Mouse (Mus musculus) embryo, embryonic 11 days (tissue): Measurements from ENCODE around the gene Mta1.
A peak's percentile ranks its signal among the peaks of the same experiment; 100 is the strongest.

Source experiments
- DNase-seq: peaks from one replicate; pipeline ENCODE4 v3.0.0-alpha.2; 2015

Gene Mta1

DNA sequence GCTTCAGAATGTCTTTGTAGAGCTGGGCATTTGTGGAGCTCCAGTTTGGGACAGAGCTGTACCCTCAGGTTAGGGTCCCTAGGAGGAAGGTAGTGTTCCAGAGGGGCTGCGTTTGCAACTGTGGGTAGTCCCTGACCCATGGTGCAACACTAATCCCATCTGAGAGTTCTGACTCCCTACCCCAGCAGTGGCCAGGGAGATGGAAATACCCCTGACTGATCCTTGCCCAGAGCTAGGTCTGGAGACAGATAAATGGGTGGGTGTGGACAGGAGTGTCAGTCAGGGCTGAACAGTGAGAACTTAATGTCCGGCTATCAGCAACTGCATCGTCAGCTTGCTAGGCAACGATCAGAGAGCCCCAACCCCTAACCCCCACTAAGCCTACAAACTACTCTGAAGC, 52.5 kb downstream of the Mta1 start:
- DNase-seq, result no peak

DNA sequence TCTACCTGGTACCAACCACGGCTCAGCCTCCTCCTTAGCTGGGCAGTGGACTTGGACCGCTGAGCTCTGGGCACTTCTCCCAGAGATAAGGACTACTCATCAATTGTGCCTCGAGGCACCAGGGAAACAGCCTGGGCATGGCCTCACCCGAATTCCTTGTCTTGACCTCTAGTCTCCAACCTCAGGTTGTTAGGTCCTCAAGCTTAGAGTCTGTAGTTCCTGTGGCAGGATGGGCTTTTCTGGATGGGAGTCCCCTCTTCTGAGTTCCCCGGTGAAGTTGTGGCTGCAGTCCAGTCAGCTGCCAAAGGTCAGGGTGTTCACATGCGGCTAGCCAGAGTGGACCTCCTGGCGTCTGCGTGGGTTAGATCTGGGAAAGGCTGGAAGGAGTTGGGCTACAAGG, 53.0 kb downstream of the Mta1 start:
- no peak for DNase-seq

DNA sequence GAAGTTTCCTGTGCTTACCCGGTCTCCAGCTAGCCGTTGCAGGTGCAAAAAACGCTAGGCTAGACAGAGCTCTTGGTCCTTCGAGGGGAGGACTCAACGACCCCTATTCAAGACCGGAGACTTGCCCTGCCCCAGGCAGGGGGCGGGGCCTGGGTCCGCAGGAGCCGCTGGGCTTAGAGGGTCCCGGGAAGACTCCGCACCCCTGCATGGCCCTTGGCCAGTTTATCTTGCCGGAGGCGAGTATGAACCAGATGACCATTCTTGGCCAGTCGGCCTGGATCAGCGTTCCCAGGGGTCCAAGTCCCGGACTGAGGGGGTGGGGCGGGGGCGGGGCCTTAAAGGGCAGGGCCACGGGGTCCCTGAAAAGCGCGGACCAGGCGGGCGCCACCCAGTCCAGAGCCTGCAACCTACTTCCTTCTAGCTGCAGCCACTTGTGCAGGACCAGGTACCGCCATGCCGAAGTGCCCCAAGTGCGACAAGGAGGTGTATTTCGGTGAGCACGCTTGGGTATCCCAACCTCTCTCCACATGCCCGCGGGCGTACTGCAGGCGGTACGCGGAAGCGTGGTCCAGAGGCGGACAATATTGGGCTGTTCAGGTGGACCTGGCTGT, 53.7 kb downstream of the Mta1 start:
- DNase-seq, result peak; percentile 57

DNA sequence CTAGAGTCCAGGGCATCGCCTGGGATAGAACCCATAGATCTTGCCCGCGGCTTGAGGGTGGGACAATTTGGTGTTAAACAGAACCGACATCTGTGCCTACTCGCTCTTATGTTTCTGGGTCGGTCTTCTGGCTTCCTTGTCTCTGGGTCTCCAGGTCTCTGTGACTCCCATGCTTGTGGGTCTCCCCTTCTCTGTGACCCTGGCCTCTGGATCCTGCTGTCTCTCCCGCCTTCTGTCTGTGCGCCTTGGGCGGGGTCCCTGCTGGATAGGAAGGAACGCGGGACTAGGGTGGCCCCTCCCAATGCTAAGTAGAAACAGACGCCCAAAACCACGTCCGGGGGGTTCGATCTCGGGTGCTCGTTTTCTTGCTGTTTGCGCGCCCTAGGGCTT, 54.2 kb downstream of the Mta1 start:
- DNase-seq, result no peak

DNA sequence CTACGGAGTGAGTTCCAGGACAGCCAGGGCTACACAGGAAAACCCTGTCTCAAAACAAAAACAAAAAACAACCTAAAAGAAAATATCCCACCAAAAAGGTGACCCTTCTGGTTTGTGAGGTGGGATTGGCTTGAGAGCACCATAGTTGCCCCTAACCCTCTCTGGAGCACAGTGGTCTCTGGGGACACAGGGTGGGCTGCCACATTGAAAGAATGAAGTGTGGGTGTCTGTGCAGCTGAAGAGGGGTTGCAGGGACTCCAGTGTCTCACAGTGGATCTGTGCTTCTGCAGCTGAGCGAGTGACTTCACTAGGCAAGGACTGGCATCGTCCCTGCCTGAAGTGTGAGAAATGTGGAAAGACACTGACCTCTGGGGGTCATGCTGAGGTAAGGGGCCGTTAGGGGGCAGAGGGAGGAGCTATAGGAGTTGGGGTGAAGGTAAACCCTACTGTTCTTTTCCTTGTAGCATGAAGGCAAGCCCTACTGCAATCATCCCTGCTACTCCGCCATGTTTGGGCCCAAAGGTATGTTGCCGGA, 55.0 kb downstream of the Mta1 start:
- DNase-seq, result no peak

DNA sequence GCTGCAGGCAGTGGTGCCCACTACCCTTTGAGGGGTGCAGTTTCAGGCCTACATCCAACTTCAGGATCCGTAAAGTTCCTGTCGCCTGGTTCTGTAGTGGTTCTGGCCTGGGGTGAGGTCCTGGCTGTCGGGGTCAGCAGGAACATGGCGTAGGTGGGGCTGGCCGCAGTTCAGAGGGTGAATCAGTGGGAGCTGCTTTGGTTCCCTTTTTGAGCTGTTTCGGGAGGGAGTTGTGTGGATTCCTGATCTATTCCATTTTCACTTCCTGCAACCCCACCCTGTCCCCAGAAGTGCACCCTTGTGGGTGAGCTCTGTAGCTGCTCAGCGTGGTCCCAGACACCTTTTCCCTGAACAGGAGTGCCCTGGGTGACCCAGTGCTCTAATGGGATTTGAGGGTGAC, 55.9 kb downstream of the Mta1 start:
- no peak for DNase-seq

DNA sequence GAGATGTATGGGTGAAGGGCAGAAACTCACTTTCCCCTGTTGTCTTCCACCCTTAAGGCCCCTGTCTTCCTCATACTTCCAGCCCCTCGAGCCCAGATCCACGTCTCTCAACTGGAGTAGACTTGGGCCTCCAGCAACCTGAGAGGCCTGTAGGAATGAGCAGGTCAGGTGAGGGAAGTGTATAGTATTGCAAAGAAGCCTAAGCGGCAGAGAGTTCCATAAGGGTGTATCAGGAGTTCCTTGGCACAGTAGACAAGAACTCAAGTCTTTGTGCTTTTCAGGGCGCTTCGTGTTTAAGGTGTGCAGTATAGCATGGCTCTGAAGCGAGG, 56.6 kb downstream of the Mta1 start:
- no peak for DNase-seq

DNA sequence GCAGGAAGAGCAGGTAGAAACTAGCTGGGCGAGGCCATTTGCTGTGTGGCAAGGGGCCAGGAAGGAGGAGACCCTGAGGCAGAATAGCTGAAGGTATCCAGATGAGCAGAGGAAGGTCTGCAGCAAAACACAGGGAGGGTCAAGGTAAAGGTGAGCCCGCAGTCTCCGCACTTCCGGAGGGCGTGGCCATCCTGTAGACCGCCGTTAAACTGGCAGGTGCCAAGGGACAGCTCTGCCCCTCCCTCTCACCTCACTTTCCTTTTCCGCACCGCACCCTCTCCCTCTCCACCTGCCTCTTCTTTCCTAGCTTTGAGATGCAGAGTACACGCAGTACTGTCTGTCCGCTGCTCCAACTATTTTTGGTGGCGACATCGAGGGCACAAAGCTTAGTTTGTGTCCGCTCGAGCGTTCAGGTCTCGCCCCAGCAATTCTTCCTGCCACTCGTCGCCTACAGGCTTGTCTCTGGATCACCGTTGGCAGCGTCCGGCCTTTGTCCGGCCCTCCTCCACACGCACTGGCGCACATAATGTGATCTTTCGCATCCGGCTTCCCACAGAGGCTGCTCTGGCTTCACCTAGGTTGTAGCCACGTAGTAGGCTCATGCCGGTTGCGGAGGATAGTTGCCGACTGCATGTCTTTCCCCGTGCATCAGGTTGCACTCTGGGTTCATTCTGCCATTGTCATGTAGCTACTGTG, 57.1 kb downstream of the Mta1 start:
- DNase-seq, result peak; percentile 57

DNA sequence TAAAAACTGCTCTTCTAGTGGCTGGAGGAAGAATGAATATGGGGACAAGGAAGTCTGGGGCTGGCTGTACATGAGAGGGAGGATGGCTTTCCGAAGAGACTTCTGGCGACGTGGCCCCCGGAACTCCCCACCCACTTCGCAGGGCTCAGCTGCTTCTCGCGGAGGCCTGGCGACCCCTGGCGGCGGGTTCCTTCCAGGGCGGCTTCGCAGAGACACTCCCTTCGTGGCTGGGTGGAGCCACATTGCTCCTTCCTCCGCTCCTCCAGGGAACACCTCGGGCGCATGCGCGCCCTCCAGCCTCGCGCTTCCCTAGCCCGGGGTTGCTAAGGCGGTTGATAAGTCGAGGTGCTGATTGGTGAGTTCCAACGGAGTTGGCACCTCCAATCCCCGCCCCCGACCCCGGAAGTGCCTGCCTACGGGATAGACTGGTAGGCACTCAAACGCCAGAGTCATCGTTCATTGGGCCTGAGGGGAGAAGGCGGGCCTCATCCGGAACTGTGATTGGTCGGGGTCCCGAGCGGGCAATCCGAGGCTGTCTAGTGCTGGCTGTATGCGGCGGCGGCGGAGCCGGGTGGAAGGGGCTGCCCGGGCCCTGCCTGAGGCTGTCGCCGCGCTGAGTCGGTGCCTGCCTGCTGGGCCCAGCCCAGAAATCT, 57.9 kb downstream of the Mta1 start, which contains the start of gene Tedc1:
TSS of gene Tedc1 (plus strand) at position 535 of the 653 bp plus-strand sequence.
- DNase-seq, result peak; percentile 99

DNA sequence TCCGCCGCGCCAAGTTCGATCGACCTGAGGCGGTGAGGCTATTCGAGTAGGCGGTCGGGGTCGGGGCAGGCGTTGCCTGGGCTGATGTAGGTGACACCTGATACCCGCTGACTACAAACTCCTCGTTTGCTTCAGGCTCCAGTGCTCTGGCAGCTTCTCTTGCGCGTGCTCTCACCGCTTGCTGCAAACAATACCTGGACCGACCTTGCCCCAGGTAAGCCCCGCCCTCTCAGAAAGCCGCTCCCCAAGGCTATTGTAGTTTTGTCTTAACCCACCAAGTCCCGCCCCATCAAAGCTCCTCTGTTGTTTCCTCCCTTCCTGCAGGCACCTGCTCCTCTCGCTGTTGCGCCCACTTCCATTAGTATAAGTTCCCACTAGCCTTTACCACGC, 58.5 kb downstream of the Mta1 start:
- DNase-seq, result no peak

DNA sequence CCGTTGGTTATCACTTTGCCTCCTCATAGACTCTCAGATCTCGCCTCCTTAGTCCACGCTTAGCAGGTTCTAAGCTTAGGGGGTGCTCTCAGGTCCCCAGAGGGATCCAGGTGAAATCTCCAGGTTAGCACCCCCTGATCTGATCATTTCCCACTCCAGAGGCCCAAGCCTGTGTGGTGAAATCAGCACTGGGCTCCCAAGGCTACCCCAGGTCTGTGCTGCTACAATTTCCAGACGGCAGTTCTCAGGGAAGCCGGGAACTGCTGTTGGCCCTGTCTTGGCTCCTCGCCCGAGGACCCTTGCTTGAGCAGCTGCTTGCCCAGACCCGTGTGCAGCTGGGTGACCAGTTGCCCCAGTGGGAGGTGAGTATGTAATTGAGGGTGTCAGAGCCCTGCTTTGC, 58.9 kb downstream of the Mta1 start:
- DNase-seq, result no peak

DNA sequence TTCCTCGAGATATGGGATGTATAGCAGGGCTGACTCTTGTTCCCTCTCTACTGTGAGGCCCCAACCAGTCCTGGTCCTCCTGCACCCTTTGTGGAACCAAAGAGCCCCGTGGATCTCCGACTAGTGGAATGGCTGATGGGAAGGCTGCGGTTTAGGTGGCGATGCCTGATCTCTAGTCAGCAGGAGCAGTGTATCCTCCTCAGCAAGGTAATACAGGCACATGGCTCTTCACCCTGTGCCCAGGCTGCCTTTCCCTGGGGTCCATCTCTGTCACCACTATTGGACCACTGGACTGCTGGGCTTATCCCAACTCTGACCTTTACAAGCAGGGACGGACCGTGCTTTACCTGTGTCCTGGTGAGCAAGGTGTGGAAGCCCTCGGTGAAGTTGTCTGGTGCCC, 59.4 kb downstream of the Mta1 start:
- no peak for DNase-seq

DNA sequence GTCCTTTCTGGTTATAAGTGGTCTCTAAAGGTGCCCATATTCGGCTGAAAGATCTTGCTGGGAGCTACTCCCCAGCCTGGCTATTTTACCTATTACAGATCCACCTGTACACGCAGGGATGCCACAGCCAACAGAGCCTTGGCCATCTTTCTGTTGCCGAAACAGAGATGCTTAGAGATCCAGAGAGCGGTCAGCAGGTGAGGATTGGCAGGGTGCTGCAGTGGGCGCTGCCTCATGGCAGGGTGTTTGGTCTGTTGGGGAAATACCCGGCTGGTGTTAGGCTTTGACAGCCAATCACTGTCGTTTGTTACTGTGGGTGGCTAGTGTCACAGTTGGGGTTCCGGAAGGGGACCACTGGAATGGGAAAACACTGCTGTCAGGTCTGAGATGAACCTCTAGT, 59.9 kb downstream of the Mta1 start:
- no peak for DNase-seq

DNA sequence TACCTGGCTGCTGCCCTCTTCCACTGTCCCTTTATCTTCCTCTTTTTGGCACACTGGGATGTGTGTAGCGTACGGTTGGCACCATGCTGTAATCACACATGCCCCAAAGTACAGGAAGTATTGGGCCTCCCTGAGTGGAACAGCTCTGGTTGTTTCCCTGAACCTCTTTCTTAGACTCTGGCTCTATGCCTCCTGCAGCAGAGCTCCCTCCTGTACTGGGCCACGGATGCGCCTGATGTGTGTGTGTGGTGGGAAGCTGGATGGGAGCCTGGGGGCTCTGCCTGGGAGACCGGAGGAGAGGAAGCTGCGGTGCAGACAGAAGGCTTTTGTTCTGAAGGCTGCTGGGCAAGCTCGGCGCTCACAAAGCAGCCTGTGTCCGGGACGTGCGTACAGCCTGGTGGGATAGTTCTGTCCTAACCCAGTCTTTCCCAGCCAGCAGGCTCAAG, 65.5 kb downstream of the Mta1 start:
- no peak for DNase-seq

DNA sequence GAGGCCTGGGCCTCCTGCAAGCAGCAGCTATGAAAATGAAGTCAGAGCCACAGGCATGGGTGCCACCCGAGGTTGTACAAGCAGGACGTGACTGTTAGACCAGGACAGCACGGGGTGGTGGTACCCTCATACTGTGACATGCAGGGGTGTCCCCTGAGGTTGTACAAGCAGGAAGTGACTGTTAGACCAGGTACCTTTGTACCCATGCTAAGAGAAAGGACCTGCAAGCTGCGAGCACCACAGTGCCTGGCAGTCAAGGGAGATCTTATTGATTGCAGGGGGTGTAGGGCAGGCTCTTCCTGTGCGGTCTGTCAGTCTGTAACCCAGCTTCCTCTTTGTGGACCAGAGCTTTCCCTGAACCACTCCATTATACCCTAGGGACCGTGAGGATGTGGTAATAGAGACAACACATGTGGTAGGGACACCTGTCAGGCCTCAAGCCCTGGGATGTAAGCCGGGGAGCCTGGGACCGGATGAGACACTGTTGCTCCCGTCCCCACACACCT, 70.0 kb downstream of the Mta1 start:
- no peak for DNase-seq

DNA sequence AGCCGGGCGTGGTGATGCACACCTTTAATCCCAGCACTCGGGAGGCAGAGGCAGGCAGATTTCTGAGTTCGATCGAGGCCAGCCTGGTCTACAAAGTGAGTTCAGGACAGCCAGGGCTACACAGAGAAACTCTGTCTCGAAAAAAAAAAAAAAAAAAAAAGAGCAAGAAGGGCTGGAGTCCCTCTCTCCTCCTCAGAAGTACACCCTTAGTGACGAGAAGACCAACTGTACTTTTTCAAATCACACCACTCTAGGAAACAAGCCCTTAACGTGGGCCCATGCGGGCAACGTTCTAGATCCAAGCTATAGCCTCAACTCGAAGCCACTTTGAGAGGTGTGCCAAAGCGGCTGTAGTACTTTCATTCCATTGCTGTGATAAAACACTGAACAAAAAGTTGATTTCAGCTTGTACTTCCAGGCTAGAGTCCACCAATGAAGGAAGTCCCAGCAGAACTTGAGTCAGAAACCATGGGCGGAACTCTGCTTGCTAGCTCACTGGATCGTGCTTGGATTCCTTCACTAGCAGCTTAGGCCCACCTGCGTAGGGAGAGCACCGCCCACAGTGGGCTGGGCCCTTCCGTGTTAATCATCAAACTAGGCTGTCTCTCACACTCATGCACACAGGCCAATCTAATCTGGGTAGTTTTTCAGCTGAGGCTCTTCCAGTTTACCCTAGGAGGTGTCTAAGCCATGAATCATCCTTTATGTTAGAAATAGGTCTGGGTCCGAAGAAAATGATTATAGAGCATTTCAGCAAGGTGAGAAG, 79.1 kb downstream of the Mta1 start:
- no peak for DNase-seq

DNA sequence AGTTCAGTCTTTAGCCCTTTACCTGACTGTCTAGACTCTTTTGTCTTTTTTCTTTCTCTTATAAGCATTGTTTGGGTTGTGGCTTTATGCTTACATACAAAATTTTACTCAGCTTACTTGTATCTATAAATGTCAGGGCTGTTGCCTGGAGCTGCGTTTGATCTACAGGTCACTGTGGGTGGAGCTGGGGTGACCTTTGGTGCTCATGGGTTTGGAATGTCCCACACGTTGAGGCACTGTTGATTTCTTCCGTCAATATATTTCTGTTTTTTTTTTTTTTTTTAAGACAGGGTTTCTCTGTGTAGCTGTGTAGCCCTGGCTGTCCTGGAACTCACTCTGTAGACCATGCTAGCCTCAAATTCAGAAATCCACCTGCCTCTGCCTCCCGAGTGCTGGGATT, 82.9 kb downstream of the Mta1 start:
- no peak for DNase-seq

DNA sequence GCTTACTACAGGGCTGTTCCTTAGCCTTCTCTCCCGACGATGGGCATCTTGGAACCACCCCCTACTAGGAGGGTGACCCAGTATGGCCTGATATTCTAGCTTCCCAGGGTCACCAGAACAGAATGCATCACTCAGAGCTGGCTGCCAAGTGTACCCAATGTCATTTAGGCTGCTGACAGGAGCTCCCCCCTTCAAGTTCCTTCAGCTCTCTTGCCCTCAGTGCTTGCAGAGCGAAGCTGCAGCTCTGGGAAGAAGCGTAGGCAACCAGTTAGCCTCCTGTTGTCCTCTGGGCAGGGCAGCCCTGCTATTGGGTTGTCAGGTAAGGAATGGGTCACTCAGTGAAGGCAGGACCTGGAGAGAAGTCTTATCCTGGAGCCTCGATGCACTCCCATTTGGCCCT, 86.9 kb downstream of the Mta1 start:
- no peak for DNase-seq

DNA sequence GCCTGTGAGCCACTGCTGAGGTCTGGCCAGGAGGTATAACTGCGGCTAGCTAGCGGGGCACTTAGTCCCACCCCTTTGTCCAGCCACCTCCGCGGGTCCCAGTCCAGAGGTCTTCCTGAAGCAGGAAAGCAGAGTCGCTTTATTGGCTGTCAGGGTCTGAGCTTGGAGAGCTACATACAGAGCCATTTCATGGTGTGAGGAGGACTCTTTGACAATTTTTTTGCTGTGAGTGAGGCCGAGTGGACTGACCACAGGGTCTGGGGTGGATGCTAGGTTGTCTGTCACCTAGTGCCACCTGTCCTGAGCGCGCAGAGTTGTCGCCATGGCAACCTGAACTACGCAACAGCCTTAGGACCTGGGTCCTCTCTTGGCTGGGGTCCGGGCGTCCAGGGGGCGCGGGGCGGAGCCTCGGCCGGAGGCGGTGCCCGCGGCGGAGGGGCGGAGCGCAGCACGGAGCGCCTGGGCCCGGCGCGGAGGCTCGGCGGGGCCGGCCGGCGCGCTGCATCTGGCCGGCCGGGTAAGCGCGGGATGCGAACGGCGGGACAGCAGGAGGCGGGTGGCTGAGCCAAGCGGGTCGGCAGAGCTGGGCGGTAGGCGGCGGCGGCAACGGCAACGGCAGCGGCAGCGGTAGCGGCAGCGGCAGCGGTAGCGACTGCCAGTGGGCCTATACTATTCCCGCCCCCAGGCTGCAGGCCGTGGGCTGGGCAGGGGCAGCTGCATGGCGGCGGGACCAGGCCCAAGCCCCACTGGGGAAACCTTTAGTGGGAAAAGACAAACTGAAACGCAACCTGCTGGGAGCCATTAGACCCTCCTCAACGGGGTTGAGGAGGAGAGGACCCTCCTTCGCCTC, 87.6 kb downstream of the Mta1 start, which contains the start of gene Tmem121:
TSS of gene Tmem121 (plus strand) at position 489 of the 850 bp plus-strand sequence.
- peak; percentile 79 for DNase-seq

DNA sequence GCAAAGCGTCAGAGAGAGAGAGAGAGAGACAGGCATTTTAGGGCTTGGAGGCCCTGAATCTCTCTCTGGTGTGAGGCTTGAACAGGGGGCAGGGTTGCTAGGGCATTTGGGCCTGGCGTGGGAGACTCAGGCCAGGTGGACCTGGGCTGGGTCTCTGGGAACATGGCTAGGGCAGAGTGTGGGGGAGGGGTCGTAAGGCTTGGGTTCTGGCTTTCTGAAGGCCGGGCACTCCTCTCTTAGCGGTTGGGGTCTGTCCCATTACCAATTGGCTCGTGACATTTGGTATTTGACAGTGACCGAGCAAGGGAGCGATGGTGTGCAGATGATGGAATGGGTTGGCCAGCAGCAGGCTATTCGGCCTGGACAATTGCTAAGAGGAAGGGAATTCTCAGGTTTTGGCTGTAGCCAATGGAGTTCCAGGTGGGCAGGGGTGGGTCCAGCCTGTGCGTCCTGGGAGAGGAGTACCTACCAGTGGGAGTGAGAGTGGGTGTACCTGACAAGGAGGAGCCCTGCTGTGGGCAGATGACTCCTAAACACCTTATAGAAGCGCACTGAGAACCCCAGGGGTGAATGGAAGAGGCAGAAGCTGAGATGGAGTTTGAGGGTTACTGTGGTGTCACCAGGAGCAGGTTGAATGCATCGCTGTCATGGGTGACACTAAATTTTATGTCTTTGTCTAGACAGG, 88.4 kb downstream of the Mta1 start:
- DNase-seq, result peak; percentile 31
